Mouse (Mus musculus): ENCODE data around the gene Ovol3.
"Not testable (repeated sequence)": the region's sequence is repeated elsewhere in the genome, so short reads cannot be mapped to it uniquely, and the experiment has no call there.

Gene Ovol3

GRCm38 (mm10) chr7:30224206-30224605 lies 11.3 kb downstream of the Ovol3 start:
- DNase-seq (ENCODE audit: low read depth), result no peak

GRCm38 (mm10) chr7:30222205-30222604 lies 13.3 kb downstream of the Ovol3 start:
- DNase-seq (ENCODE audit: low read depth), result no peak

- DNase-seq (ENCODE audit: low read depth), result no peak
These were observed 14.1 kb downstream of the Ovol3 start for GRCm38 (mm10) chr7:30221433-30221832.

- no peak for DNase-seq (ENCODE audit: low read depth)
These were observed 15.5 kb downstream of the Ovol3 start for GRCm38 (mm10) chr7:30220008-30220356.

- no peak for DNase-seq (ENCODE audit: low read depth)
These were observed 16.1 kb downstream of the Ovol3 start for GRCm38 (mm10) chr7:30219293-30220007.

- no peak for DNase-seq (ENCODE audit: low read depth)
These were observed 18.2 kb downstream of the Ovol3 start for GRCm38 (mm10) chr7:30217277-30217676.

- peak; percentile 81 for DNase-seq (ENCODE audit: low read depth)
These were observed 18.8 kb downstream of the Ovol3 start for GRCm38 (mm10) chr7:30216723-30217151.

- DNase-seq (ENCODE audit: low read depth), result no peak
These were observed 19.6 kb downstream of the Ovol3 start for GRCm38 (mm10) chr7:30215875-30216274.

- no peak for DNase-seq (ENCODE audit: low read depth)
These were observed 21.6 kb downstream of the Ovol3 start for GRCm38 (mm10) chr7:30213881-30214280.

GRCm38 (mm10) chr7:30211025-30211424 lies 24.5 kb downstream of the Ovol3 start:
- DNase-seq (ENCODE audit: low read depth), result no peak

- not testable (repeated sequence) for DNase-seq (ENCODE audit: low read depth)
These were observed 29.2 kb downstream of the Ovol3 start for GRCm38 (mm10) chr7:30206364-30206763.

GRCm38 (mm10) chr7:30205383-30205782 lies 30.1 kb downstream of the Ovol3 start:
- no peak for DNase-seq (ENCODE audit: low read depth)

GRCm38 (mm10) chr7:30204380-30204779 lies 31.1 kb downstream of the Ovol3 start:
- DNase-seq (ENCODE audit: low read depth), result no peak

- no peak for DNase-seq (ENCODE audit: low read depth)
These were observed 32.4 kb downstream of the Ovol3 start for GRCm38 (mm10) chr7:30202895-30203690.

- not testable (repeated sequence) for DNase-seq (ENCODE audit: low read depth)
These were observed 34.9 kb downstream of the Ovol3 start for GRCm38 (mm10) chr7:30200661-30201060.

- no peak for DNase-seq (ENCODE audit: low read depth)
These were observed 35.3 kb downstream of the Ovol3 start for GRCm38 (mm10) chr7:30200200-30200599.

- no peak for DNase-seq (ENCODE audit: low read depth)
These were observed 35.9 kb downstream of the Ovol3 start for GRCm38 (mm10) chr7:30199498-30200139.

- peak; percentile 86 for DNase-seq (ENCODE audit: low read depth)
These were observed 37.0 kb downstream of the Ovol3 start, which contains the start of gene Capns1 for GRCm38 (mm10) chr7:30198481-30198971. Gene Capns1 (minus strand): TSS chr7:30198811.

GRCm38 (mm10) chr7:30197592-30198129 lies 37.9 kb downstream of the Ovol3 start:
- no peak for DNase-seq (ENCODE audit: low read depth)

GRCm38 (mm10) chr7:30196171-30196570 lies 39.4 kb downstream of the Ovol3 start:
- DNase-seq (ENCODE audit: low read depth), result no peak

GRCm38 (mm10) chr7:30195461-30195860 lies 40.1 kb downstream of the Ovol3 start:
- DNase-seq (ENCODE audit: low read depth), result no peak

GRCm38 (mm10) chr7:30194884-30195283 lies 40.6 kb downstream of the Ovol3 start:
- DNase-seq (ENCODE audit: low read depth), result peak; percentile 97
